Comparison of ENCODE assay signal across 8 mouse cellular contexts in the genomic region with DNA sequence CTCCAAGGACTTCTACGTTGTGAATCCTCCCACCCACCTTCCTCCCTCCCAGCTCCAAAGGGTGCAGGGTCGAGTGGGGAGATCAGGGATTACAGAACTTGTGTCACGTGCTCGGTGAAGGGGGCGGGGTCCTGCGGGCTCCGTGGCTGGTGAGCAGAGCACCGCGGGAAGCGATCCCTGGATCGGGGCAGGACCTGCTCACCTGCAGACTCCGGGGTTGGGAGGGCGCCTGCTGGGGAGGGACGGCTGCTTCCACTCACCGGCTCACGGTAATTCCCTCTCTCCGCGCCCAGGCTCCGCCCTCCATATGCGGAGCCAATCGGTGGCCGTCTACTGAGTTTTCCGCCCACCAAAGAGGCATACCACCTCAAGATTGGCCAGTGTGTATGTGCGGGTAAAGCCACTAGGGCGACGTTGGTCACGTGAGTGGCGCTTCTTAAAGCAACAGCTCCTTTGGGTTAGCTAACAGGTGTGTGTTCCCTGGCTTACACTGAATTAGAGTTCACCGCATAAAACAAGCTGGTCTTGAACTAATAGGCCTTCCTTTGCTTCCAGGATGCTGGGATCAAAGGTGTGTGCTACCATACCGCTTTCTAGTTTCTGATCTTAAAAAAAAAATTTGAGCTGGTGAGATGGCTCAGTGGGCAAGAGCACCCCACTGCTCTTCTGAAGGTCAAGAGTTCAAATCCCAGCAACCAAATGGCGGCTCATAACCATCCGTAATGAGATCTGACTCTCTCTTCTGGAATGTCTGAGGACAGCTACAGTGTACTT. TPM values are rescaled to one million over a fixed set of nuclear protein-coding genes. Genes with fewer than 3 reads are reported as not detected.
DNase-seq lines count a peak whose midpoint lies in the region; ATAC-seq and TF ChIP-seq lines count a peak whose summit lies in the region.

A gene (minus strand): TSS at position 410 of the 774 bp plus-strand sequence.

- peaks cover 5% of the 10 kb centered on the region for H3K4me1 ChIP-seq in bone marrow macrophage, adult 2 months (ENCODE audit: control insufficient read depth, insufficient read depth, low read length)
- H3K4me1 ChIP-seq in embryonic fibroblast, embryonic 13.5 days (ENCODE audit: control insufficient read depth, insufficient read depth, low read length): no peaks in the 10 kb centered on the region; the same call in 1 of the 2 replicates
- H3K4me1 ChIP-seq in kidney, embryonic 14.5 days (ENCODE audit: control insufficient read depth, insufficient read depth, low read length): 0 out of 2 replicates have a peak, but pooled peaks cover 6% of the 10 kb centered on the region
- H3K4me1 ChIP-seq in limb, embryonic 15.5 days: peaks cover 13% of the 10 kb centered on the region

- H3K4me3 ChIP-seq in bone marrow macrophage, adult 2 months (ENCODE audit: insufficient read depth, low read length): peak within 1 kb of the TSS; percentile 80
- H3K4me3 ChIP-seq in embryonic fibroblast, embryonic 13.5 days (ENCODE audit: insufficient read depth, low read length): peak within 1 kb of the TSS; percentile 76
- peak within 1 kb of the TSS; percentile 76 for H3K4me3 ChIP-seq in kidney, embryonic 14.5 days (ENCODE audit: low read length)
- peak within 1 kb of the TSS; percentile 87 for H3K4me3 ChIP-seq in limb, embryonic 15.5 days

- H3K27me3 ChIP-seq in kidney, embryonic 14.5 days (ENCODE audit: control insufficient read depth, insufficient read depth, low read length): no peaks in the 10 kb centered on the region
- H3K27me3 ChIP-seq in limb, embryonic 15.5 days: no peaks in the 10 kb centered on the region

- peak within 1 kb of the TSS; percentile 72 for H3K4me2 ChIP-seq in kidney, embryonic 14.5 days (replicated peaks; ENCODE audit: low read depth, low read length)
- H3K4me2 ChIP-seq in limb, embryonic 15.5 days: peak within 1 kb of the TSS; percentile 74

- 1% methylated on average over 32 of the region's 32 CpGs for WGBS in kidney, embryonic 14.5 days
- under 1% methylated on average over 32 of the region's 32 CpGs for WGBS in limb, embryonic 15.5 days

- no peaks in the 10 kb centered on the region for H3K9me3 ChIP-seq in kidney, embryonic 14.5 days (ENCODE audit: control insufficient read depth, low read length)
- no peaks in the 10 kb centered on the region for H3K9me3 ChIP-seq in limb, embryonic 15.5 days

- no peak for TF ChIP-seq POLR2A in bone marrow macrophage, adult 2 months (IDR thresholded peaks at IDR 0.05; ENCODE audit: borderline replicate concordance, low read depth, low read length)
- TF ChIP-seq POLR2A in embryonic fibroblast, embryonic 13.5 days (IDR thresholded peaks at IDR 0.05; ENCODE audit: low read depth, low read length): peak; percentile 51

- no peak for TF ChIP-seq CTCF in bone marrow macrophage, adult 2 months (IDR thresholded peaks at IDR 0.05; ENCODE audit: low read depth, low read length)
- TF ChIP-seq CTCF in embryonic fibroblast, embryonic 13.5 days (IDR thresholded peaks at IDR 0.05; ENCODE audit: borderline replicate concordance, insufficient read depth, low read length): no peak

- H3K27ac ChIP-seq in bone marrow macrophage, adult 2 months (ENCODE audit: insufficient read depth, low read depth, low read length): peak within 1 kb of the TSS; percentile 43; the same call in 1 of the 2 replicates
- H3K27ac ChIP-seq in embryonic fibroblast, embryonic 13.5 days (ENCODE audit: insufficient read depth, low read length): no peak within 1 kb of the TSS
- H3K27ac ChIP-seq in kidney, embryonic 14.5 days (ENCODE audit: low read depth, low read length): peak within 1 kb of the TSS; percentile 85
- peak within 1 kb of the TSS; percentile 90 for H3K27ac ChIP-seq in limb, embryonic 15.5 days

- H3K36me3 ChIP-seq in kidney, embryonic 14.5 days (ENCODE audit: control insufficient read depth, insufficient read depth, low read length): peaks cover 29% of the 10 kb centered on the region
- H3K36me3 ChIP-seq in limb, embryonic 15.5 days: peaks cover 33% of the 10 kb centered on the region

- ATAC-seq in kidney, embryonic 14.5 days (ENCODE audit: low FRiP score, low TSS enrichment): peak; percentile 99
- peak; percentile 97 for ATAC-seq in limb, embryonic 15.5 days (ENCODE audit: insufficient number of reproducible peaks, low FRiP score, low TSS enrichment, low read depth)

- peak within 1 kb of the TSS; percentile 78 for H3K9ac ChIP-seq in kidney, embryonic 14.5 days (ENCODE audit: low read depth, low read length)
- peak within 1 kb of the TSS; percentile 73 for H3K9ac ChIP-seq in limb, embryonic 15.5 days

- DNase-seq in A20 (ENCODE audit: low read depth, low spot score): peak; percentile 97
- DNase-seq in heart, adult 9 months (ENCODE audit: low spot score in 2 of 2): peak; percentile 94 to 97
- DNase-seq in monocyte, adult 2 months (ENCODE audit: low read depth in 1 of 2, low spot score in 2 of 2): peak; percentile 75 to 82
- peak; percentile 92 to 96 for DNase-seq in spleen, postnatal 36 days (ENCODE audit: low spot score in 2 of 2)

RNA-seq across cellular contexts. Expression of the gene that starts here (rescaled TPM):
- polyA plus RNA-seq in bone marrow macrophage, adult 2 months (2012; ENCODE audit: insufficient read depth, insufficient read length, missing spikeins): 14.8 and 18.1 TPM in 2 replicates
- polyA plus RNA-seq in embryonic fibroblast, embryonic 13.5 days (2011; ENCODE audit: insufficient read length, low read depth, missing spikeins): 15.7 and 22.7 TPM in 2 replicates
- polyA plus RNA-seq in kidney, embryonic 14.5 days (2014; fragmentation: Nextera tagmentation; extraction: Ambion mirVana): 21.7 and 22.9 TPM in 2 replicates
- polyA plus RNA-seq in limb, embryonic 15.5 days (2015; fragmentation: Nextera tagmentation; extraction: Ambion mirVana): 24.9 and 25.3 TPM in 2 replicates
